8 mouse cellular contexts compared by ENCODE assay signal in the genomic region with DNA sequence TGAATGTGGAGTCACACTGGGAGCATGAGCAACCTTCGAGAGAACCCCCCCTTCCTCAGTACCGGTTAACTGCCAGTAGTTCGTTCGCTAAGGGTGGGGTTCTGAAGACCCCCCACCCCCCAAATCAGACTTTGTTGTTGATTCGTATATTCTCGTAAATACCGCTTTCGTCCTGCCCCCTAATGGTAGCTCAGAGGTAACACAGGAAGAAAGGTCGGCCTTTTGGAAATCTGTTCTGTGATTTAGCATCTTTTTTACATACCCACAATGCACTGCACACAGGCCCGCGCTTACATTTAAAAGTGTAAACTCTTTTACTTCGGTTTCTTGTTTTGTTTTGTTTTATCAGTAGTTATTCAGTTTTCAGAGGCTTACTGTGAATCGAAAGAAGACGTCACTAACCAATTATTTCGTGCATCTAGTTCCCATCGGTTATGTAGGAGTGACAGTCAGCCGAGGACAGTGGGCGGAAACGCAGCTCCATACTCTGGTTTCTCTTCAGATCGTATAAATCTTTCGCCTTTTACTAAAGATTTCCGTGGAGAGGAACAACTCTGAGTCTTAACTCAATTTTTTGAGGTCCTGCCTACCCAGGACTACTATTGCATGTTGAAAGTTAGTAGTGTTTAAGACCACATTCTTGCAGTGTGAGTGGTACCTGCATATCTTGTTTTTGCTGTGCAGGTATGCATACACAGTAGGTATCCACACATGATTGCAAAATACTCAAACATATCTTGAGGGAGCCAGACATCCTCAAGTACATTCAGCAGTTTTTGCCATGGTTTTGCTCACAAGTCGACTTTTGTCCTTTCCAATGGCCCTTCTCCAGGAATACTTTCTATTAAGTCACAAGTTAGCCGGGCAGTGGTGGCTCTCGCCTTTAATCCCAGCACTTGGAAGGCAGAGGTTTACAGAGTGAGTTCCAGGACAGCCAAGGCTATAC. TPM values are rescaled to one million over a fixed set of nuclear protein-coding genes. Genes with fewer than 3 reads are reported as not detected.
DNase-seq lines count a peak whose midpoint lies in the region; ATAC-seq and TF ChIP-seq lines count a peak whose summit lies in the region.

No protein-coding gene starts in this region.

- peak; percentile 49; the same call in 1 of the 2 replicates for TF ChIP-seq CTCF in cerebellum, adult 2 months (IDR thresholded peaks at IDR 0.05; ENCODE audit: borderline replicate concordance, insufficient read depth, low read depth, low read length)
- TF ChIP-seq CTCF in testis, adult 2 months (IDR thresholded peaks at IDR 0.05; ENCODE audit: control insufficient read depth, insufficient read depth, insufficient replicate concordance, low read depth, low read length), result peak; percentile 29; the same call in 1 of the 2 replicates

- H3K27ac ChIP-seq in cerebellum, adult 2 months (ENCODE audit: insufficient read depth, low read length), result no peak overlapping the region
- H3K27ac ChIP-seq in embryonic facial prominence, embryonic 12.5 days, result peak overlapping the region; percentile 80
- peak overlapping the region; percentile 48; the same call in 1 of the 2 replicates for H3K27ac ChIP-seq in limb, embryonic 11.5 days (replicated peaks; ENCODE audit: low read depth, low read length)
- peak overlapping the region; percentile 32; the same call in 1 of the 2 replicates for H3K27ac ChIP-seq in midbrain, embryonic 11.5 days (ENCODE audit: low read depth, low read length)
- peak overlapping the region; percentile 91 for H3K27ac ChIP-seq in testis, adult 2 months (ENCODE audit: control insufficient read depth, insufficient read depth, low read depth, low read length)

- H3K4me2 ChIP-seq in embryonic facial prominence, embryonic 12.5 days (replicated peaks), result peak overlapping the region; percentile 49
- H3K4me2 ChIP-seq in limb, embryonic 11.5 days (ENCODE audit: low read depth, severe bottlenecking), result peak overlapping the region; percentile 3; the same call in 1 of the 2 replicates
- H3K4me2 ChIP-seq in midbrain, embryonic 11.5 days, result peak overlapping the region; percentile 34

- no peaks in the 10 kb centered on the region for H3K9me3 ChIP-seq in embryonic facial prominence, embryonic 12.5 days
- H3K9me3 ChIP-seq in limb, embryonic 11.5 days (ENCODE audit: control insufficient read depth, low read length), result no peaks in the 10 kb centered on the region
- no peaks in the 10 kb centered on the region for H3K9me3 ChIP-seq in midbrain, embryonic 11.5 days (ENCODE audit: control insufficient read depth, low read length)

- 3% methylated on average over 25 of the region's 25 CpGs for WGBS in cerebellum, adult 2 months
- WGBS in embryonic facial prominence, embryonic 12.5 days, result under 1% methylated on average over 25 of the region's 25 CpGs
- WGBS in limb, embryonic 11.5 days, result under 1% methylated on average over 25 of the region's 25 CpGs
- WGBS in midbrain, embryonic 11.5 days, result 1% methylated on average over 25 of the region's 25 CpGs

- no peak; the same call in 1 of the 2 replicates for ATAC-seq in cerebellum, adult (ENCODE audit: insufficient number of reproducible peaks, low FRiP score, low TSS enrichment)
- peak; percentile 88; the same call in 1 of the 2 replicates for ATAC-seq in embryonic facial prominence, embryonic 12.5 days (ENCODE audit: insufficient number of reproducible peaks, insufficient read depth, low FRiP score, low TSS enrichment)
- ATAC-seq in limb, embryonic 11.5 days (ENCODE audit: insufficient number of reproducible peaks, low FRiP score, low TSS enrichment, low read depth), result peak; percentile 91
- peak; percentile 83 for ATAC-seq in midbrain, embryonic 11.5 days (ENCODE audit: low FRiP score)

- H3K9ac ChIP-seq in embryonic facial prominence, embryonic 12.5 days, result peak overlapping the region; percentile 27; the same call in 1 of the 2 replicates
- H3K9ac ChIP-seq in limb, embryonic 11.5 days (ENCODE audit: low read length), result peak overlapping the region; percentile 22; the same call in 1 of the 2 replicates
- peak overlapping the region; percentile 64 for H3K9ac ChIP-seq in midbrain, embryonic 11.5 days (ENCODE audit: low read length)

- no peak for TF ChIP-seq POLR2A in cerebellum, adult 2 months (IDR thresholded peaks at IDR 0.05; ENCODE audit: borderline replicate concordance, insufficient read depth, low read length)
- TF ChIP-seq POLR2A in testis, adult 2 months (IDR thresholded peaks at IDR 0.05; ENCODE audit: control insufficient read depth, low read depth, low read length), result no peak; the same call in 1 of the 2 replicates

- no peaks in the 10 kb centered on the region for H3K27me3 ChIP-seq in cerebellum, adult 2 months (ENCODE audit: control insufficient read depth, insufficient read depth, low read length)
- no peaks in the 10 kb centered on the region for H3K27me3 ChIP-seq in embryonic facial prominence, embryonic 12.5 days
- H3K27me3 ChIP-seq in limb, embryonic 11.5 days (ENCODE audit: control insufficient read depth, insufficient read depth, low read length), result no peaks in the 10 kb centered on the region
- H3K27me3 ChIP-seq in midbrain, embryonic 11.5 days (ENCODE audit: control insufficient read depth, insufficient read depth, low read length), result no peaks in the 10 kb centered on the region
- H3K27me3 ChIP-seq in testis, adult 2 months (ENCODE audit: control insufficient read depth, insufficient read depth, low read length), result no peaks in the 10 kb centered on the region

- peak in 1 of 2 experiments; percentile 52 for DNase-seq in cerebellum, adult 2 months
- DNase-seq in MN1 (ENCODE audit: low spot score), result peak; percentile 81
- DNase-seq in heart, postnatal 4 days, result peak; percentile 54
- DNase-seq in limb, embryonic 11.5 days (ENCODE audit: low spot score), result peak; percentile 68
- peak; percentile 98 for DNase-seq in midbrain, embryonic 11.5 days (ENCODE audit: low spot score, missing footprints)

- H3K36me3 ChIP-seq in embryonic facial prominence, embryonic 12.5 days, result no peaks in the 10 kb centered on the region
- H3K36me3 ChIP-seq in limb, embryonic 11.5 days (ENCODE audit: control insufficient read depth, insufficient read depth, low read length), result no peaks in the 10 kb centered on the region
- no peaks in the 10 kb centered on the region for H3K36me3 ChIP-seq in midbrain, embryonic 11.5 days (ENCODE audit: control insufficient read depth, insufficient read depth, low read length)
- H3K36me3 ChIP-seq in testis, adult 2 months (ENCODE audit: control insufficient read depth, insufficient read depth, low read length), result no peaks in the 10 kb centered on the region

- H3K4me3 ChIP-seq in cerebellum, adult 2 months (replicated peaks; ENCODE audit: insufficient read depth, low read depth, low read length), result peak overlapping the region; percentile 52
- peak overlapping the region; percentile 33 for H3K4me3 ChIP-seq in embryonic facial prominence, embryonic 12.5 days
- H3K4me3 ChIP-seq in limb, embryonic 11.5 days (ENCODE audit: low read depth, low read length), result peak overlapping the region; percentile 6
- peak overlapping the region; percentile 24 for H3K4me3 ChIP-seq in midbrain, embryonic 11.5 days (ENCODE audit: low read depth, low read length)
- H3K4me3 ChIP-seq in testis, adult 2 months (ENCODE audit: control insufficient read depth, low read depth, low read length), result peak overlapping the region; percentile 56

- H3K4me1 ChIP-seq in cerebellum, adult 2 months (ENCODE audit: control insufficient read depth, insufficient read depth, low read length), result no peaks in the 10 kb centered on the region
- H3K4me1 ChIP-seq in embryonic facial prominence, embryonic 12.5 days, result no peaks in the 10 kb centered on the region
- no peaks in the 10 kb centered on the region for H3K4me1 ChIP-seq in limb, embryonic 11.5 days (ENCODE audit: control insufficient read depth, insufficient read depth, low read length)
- H3K4me1 ChIP-seq in midbrain, embryonic 11.5 days (ENCODE audit: control insufficient read depth, insufficient read depth, low read length), result no peaks in the 10 kb centered on the region
- peaks cover 4% of the 10 kb centered on the region for H3K4me1 ChIP-seq in testis, adult 2 months (ENCODE audit: control insufficient read depth, insufficient read depth, low read length)

RNA-seq across cellular contexts. Expression of a gene that starts 19.9 kb away (rescaled TPM):
- 0.05 and 0.16 TPM in 2 replicates for polyA plus RNA-seq in cerebellum, adult 2 months (2012; rRNA removed)
- 83.8 and 89.5 TPM in 2 replicates for polyA plus RNA-seq in embryonic facial prominence, embryonic 12.5 days (2016; fragmentation: Nextera tagmentation; extraction: Ambion mirVana)
- 10 to 100 TPM; 17.7 to 19.7 TPM for total RNA-seq in heart, postnatal 4 days (2021)
- 125 and 136 TPM in 2 replicates for polyA plus RNA-seq in limb, embryonic 11.5 days (2014; fragmentation: Nextera tagmentation; extraction: Ambion mirVana)
- 103 and 104 TPM in 2 replicates for polyA plus RNA-seq in midbrain, embryonic 11.5 days (2014; fragmentation: Nextera tagmentation; extraction: Ambion mirVana)
- 307 and 325 TPM in 2 replicates for polyA plus RNA-seq in testis, adult 2 months (2012; rRNA removed)

RNA-seq across cellular contexts. Expression of a gene that starts 46.3 kb away (rescaled TPM):
- polyA plus RNA-seq in cerebellum, adult 2 months (2012; rRNA removed), result 458 and 507 TPM in 2 replicates
- 804 and 834 TPM in 2 replicates for polyA plus RNA-seq in embryonic facial prominence, embryonic 12.5 days (2016; fragmentation: Nextera tagmentation; extraction: Ambion mirVana)
- 100 to 1,000 TPM; 952 to 961 TPM for total RNA-seq in heart, postnatal 4 days (2021)
- polyA plus RNA-seq in limb, embryonic 11.5 days (2014; fragmentation: Nextera tagmentation; extraction: Ambion mirVana), result 1,072 and 1,111 TPM in 2 replicates
- 780 and 794 TPM in 2 replicates for polyA plus RNA-seq in midbrain, embryonic 11.5 days (2014; fragmentation: Nextera tagmentation; extraction: Ambion mirVana)
- polyA plus RNA-seq in testis, adult 2 months (2012; rRNA removed), result 185 and 230 TPM in 2 replicates

RNA-seq across cellular contexts. Expression of a gene that starts 49.4 kb away (rescaled TPM):
- polyA plus RNA-seq in cerebellum, adult 2 months (2012; rRNA removed), result 7.0 and 7.6 TPM in 2 replicates
- 11.3 and 11.8 TPM in 2 replicates for polyA plus RNA-seq in embryonic facial prominence, embryonic 12.5 days (2016; fragmentation: Nextera tagmentation; extraction: Ambion mirVana)
- total RNA-seq in heart, postnatal 4 days (2021), result 10 to 100 TPM; 25.5 to 27.1 TPM
- polyA plus RNA-seq in limb, embryonic 11.5 days (2014; fragmentation: Nextera tagmentation; extraction: Ambion mirVana), result 9.7 and 11.6 TPM in 2 replicates
- 7.5 and 8.4 TPM in 2 replicates for polyA plus RNA-seq in midbrain, embryonic 11.5 days (2014; fragmentation: Nextera tagmentation; extraction: Ambion mirVana)
- polyA plus RNA-seq in testis, adult 2 months (2012; rRNA removed), result 999 and 1,059 TPM in 2 replicates

RNA-seq across cellular contexts. Expression of a gene that starts 49.6 kb away (rescaled TPM):
- polyA plus RNA-seq in cerebellum, adult 2 months (2012; rRNA removed), result 0.52 and 0.67 TPM in 2 replicates
- 0.64 and 1.3 TPM in 2 replicates for polyA plus RNA-seq in embryonic facial prominence, embryonic 12.5 days (2016; fragmentation: Nextera tagmentation; extraction: Ambion mirVana)
- under 1 TPM; 0.38 to 0.43 TPM for total RNA-seq in heart, postnatal 4 days (2021)
- polyA plus RNA-seq in limb, embryonic 11.5 days (2014; fragmentation: Nextera tagmentation; extraction: Ambion mirVana), result 0.12 TPM in 1 of 2 replicates, not detected in the other
- 0.34 and 0.40 TPM in 2 replicates for polyA plus RNA-seq in midbrain, embryonic 11.5 days (2014; fragmentation: Nextera tagmentation; extraction: Ambion mirVana)
- polyA plus RNA-seq in testis, adult 2 months (2012; rRNA removed), result 154 and 162 TPM in 2 replicates

Comparison
In these comparisons a context has a peak if more than half of its experiments do, and no peak if none do; other contexts are left out.
1. H3K4me3 ChIP-seq: peak in every context shown above with its lines; median percentile 56 in testis, adult 2 months; 52 in cerebellum, adult 2 months; 33 in embryonic facial prominence, embryonic 12.5 days; 24 in midbrain, embryonic 11.5 days; 6 in limb, embryonic 11.5 days.
2. RNA of a gene that starts 19.9 kb away (polyA plus RNA-seq): 307 to 325 TPM in testis, adult 2 months, 125 to 136 TPM in limb, embryonic 11.5 days, 103 to 104 TPM in midbrain, embryonic 11.5 days and 83.8 to 89.5 TPM in embryonic facial prominence, embryonic 12.5 days; 0.05 to 0.16 TPM in cerebellum, adult 2 months; every median in the first group is over 10 times any median in the second.
3. RNA of a gene that starts 49.4 kb away (polyA plus RNA-seq): 999 to 1,059 TPM in testis, adult 2 months; 9.7 to 11.6 TPM in limb, embryonic 11.5 days, 11.3 to 11.8 TPM in embryonic facial prominence, embryonic 12.5 days, 7.5 to 8.4 TPM in midbrain, embryonic 11.5 days and 7.0 to 7.6 TPM in cerebellum, adult 2 months; every median in the first group is over 10 times any median in the second.
4. Peak in every context shown above with its lines, with median percentiles within 50 percentile points of each other: H3K4me2 ChIP-seq and H3K9ac ChIP-seq.